Mouse (Mus musculus) adrenal gland, postnatal 25 days (tissue): Measurements from ENCODE around the gene Sorcs3. TPM values are rescaled to one million over a fixed set of nuclear protein-coding genes. Genes with fewer than 3 reads are reported as not detected.

Experiments
- DNase-seq: peaks from one replicate; pipeline ENCODE4 v3.0.0; 2021; ENCODE audit warnings: mixed read lengths
- total RNA-seq: library from RNA; stranded (reverse); gene quantifications from 2 replicates; pipeline ENCODE4 v1.2.3, GENCODE M21; 2021

Sorcs3 gene
- total RNA-seq, 1 experiment from 2014 or later, result 0.06 TPM

- no peak for DNase-seq
Measured at GRCm38 (mm10) chr19:48391551-48391950, 185.7 kb downstream of the Sorcs3 start.

DNA sequence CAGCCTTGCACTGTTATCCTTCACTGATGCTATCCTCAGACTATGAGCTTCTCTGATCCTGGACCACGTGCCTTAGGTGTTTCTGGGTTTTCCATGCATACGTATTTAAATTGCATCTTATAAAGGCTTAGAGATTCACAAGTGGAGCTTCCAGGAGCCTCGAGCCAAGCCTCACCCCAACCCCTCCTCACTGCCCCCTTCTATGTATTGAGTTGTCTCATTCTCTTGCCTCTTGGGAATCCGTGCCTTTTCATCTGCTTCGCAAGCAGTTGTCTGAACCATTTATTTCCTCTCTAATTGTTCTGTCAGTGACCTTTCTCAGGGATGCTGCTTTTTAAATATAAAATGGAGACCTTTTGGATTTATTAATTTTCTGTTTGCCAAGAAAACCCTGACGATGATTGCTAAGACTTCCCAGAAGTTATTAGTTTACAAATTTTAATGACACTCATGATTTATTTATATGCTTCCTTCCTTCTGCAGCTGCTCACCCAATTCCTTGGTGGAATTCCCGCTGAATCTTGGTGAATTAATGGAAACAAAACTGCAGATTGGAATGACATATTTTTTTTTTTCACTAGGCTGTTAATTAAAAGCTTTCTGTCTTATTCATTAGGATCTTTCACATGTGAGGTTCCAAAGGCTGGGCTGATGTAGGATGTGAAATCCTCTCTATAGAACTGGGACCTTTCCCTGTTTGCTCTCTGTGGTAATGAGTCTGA is 199.1 kb downstream of the Sorcs3 start:
- no peak for DNase-seq

DNA sequence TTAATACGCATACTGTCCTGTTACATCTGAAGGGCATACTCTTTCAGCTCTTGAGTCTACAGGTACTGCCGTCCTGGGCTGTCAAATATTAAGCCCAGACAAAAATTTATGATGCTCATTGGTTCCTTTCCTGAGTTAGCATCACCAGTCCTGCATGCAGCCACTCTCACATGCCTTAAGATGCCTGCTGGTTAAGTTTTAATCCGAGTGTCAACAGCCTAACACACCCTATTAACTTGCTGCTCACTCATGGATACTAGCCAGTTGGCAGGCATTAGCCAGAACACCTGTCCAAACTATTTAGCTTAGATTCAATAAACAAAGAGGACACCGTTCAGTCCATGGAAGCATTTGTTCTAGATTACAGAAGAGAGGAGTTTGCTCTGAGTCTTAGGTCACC is 202.4 kb downstream of the Sorcs3 start:
- DNase-seq, result no peak

DNA sequence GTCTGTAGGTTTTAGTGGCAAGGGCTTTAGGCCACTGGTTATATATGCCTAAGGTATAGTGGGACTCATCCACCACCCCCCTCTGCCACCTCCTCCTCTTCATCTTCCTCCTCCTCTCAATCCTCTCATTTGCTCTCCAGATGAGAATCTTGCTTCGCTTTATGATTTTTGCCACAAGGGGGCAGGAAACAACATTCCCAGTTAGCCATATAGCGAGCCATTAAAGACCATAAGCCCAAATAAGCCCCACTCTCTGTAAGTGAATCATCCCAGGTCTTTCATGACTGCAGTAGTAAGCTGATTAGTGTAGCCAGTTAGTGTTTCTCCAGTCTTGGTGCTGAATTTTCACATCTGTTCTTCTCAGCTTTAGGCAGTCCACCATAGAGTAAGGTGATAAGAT is 205.5 kb downstream of the Sorcs3 start:
- DNase-seq, result no peak

DNA sequence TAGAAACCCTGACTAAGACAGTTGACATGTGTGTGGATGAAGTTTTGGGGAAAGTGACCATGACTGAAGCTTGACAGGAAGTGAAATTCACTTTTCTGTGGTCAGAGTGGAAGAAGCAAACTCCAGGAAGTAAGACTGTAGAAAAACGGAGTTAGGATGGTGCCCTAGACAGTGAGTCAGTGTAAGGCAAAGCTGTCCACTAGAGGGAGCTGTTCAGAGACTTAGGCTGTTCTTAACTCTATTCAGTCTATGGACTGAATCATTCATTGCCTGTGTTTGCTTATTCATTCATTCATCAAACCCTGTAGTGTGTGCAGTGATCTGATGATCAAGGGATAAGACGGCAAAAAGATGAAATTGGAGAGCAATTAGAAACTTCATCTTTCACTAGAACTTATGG is 208.0 kb downstream of the Sorcs3 start:
- no peak for DNase-seq

DNA sequence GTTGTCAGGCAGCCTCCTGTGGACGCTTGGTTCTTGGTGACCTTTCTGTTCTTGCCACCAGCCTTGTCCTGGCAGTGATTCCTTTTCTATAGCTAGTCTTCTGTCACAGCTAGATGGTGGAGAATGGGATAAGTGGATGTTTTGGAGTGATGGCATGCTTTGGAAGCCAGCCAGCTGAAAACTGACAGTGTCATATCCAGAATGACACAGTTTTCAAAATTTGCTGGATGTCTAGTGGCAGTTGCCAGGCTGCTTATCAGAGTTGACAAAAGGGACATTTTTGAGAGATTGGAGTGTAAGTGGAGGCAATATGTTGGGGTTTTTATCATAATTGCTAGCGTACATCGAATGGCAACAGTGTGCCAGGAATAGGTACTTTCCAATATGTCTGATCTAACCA is 212.5 kb downstream of the Sorcs3 start:
- no peak for DNase-seq

DNA sequence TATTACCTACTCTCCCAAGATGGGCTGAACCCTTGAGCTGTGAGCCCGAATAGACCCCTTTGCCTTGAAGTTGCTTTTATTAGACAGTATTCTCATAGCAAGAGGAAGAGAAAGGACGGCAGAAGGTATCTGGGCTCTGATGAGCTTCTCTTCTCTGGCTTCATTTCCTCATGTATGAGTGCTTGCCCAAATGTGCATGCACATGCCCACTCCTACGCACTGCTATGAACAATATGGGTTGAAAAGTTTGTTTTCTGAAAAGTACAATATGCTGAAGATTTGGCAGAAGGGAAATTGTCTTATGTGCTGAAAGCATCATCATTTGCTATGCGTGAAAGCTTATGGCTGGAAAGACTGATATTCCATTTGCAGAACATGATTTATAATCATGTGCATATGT is 223.4 kb downstream of the Sorcs3 start:
- no peak for DNase-seq

DNA sequence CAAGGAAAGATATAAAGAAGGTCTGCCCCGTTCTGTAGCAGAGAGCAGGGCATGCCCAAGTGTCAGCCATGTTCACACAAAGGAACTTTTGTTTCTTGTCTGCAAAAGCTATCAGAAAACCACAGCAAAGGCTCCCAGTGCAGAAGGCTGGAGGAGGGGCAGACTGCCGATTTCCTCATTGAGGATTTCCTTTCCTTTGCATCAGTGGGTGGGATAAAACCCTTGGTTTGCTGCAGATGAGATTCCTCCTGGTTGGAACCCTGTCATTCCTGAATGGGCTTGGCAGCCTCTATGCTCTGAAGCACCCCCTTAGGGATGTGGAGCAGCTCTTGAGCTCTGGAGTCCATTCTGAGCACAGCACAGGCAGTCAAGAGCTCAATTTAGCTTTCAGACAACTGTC is 223.9 kb downstream of the Sorcs3 start:
- DNase-seq, result no peak

DNA sequence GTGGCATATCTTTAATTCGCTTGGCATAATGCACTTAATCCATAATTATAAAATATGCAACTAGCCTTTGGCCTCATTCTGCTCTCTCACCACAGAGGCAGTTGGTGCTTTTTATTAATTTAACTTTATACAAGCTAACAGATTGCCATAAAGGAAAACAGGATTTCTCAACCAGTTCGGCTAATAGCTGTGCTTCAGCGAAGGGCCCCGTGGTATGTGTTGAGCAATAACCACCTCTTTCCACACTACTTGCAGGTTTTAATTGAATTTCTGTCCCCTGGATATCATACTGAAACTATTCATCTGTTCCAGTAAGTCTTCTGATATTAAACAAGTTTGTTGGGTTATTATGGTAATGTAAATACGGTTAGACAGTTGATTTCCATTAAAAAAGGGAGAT is 224.5 kb downstream of the Sorcs3 start:
- no peak for DNase-seq

- DNase-seq, result no peak
Measured at GRCm38 (mm10) chr19:48438450-48438849, 232.6 kb downstream of the Sorcs3 start.

DNA sequence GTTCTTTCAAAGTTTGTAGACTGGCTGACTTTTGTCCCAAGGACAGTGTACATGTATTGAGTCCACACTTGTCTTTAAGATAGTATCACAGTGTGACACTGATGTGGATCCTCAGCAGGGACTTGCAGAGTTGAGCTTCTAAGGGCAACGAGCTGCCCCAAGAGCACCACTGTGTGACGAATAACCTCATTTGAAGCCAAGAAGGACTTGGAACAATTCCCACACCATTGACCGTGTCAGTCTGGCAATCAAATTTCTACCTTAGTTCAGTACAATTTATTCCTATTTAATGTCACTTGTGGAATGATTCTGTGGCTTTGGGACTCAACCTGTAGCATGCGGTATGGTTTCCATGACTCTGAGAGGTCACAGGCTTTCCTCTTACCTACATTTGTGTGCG is 255.3 kb downstream of the Sorcs3 start:
- DNase-seq, result no peak

- DNase-seq, result no peak
Measured at GRCm38 (mm10) chr19:48462426-48462825, 256.6 kb downstream of the Sorcs3 start.

DNA sequence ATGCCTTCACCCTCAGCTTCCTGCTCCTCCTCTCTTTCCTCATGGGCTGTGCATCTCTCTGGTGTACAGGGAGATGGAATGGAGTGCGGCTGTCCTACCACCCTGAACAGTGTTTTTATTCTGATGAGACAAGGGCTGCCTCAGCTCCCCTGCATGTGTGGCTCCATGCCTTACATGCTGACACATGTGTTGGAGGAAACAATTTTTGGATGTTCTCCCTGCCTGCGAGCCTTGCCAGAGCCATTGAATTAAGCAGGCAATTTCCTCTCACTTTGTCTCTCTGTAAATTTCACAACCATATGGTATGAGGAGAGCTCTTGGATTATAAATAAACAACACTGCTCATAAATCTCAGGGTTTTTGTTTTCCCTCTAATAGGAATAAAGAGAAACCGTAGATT is 257.7 kb downstream of the Sorcs3 start:
- no peak for DNase-seq

- DNase-seq, result no peak
Measured at GRCm38 (mm10) chr19:48467471-48467870, 261.6 kb downstream of the Sorcs3 start.

GRCm38 (mm10) chr19:48469791-48470410 is 264.1 kb downstream of the Sorcs3 start:
- no peak for DNase-seq

DNA sequence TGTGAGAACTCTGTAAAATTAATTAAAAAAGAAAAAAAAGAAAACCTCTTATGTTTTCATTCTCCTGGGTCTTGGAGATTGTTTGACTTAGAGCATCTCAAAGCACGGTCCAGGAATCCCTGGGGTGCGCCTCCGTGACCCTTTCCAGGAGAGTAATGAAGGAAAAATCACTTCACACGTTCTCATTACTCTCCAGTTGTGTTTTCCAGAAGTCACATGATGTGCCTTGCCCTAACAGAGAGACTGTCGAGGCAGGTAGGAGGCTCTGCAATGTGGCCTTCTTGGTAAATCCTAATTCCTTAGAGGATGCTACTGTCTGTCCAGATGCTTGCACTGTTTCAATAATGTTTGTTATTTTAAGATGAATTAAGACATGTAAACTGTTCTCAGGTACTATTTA is 266.1 kb downstream of the Sorcs3 start:
- DNase-seq, result no peak

GRCm38 (mm10) chr19:48475784-48476410 is 270.1 kb downstream of the Sorcs3 start:
- no peak for DNase-seq

DNA sequence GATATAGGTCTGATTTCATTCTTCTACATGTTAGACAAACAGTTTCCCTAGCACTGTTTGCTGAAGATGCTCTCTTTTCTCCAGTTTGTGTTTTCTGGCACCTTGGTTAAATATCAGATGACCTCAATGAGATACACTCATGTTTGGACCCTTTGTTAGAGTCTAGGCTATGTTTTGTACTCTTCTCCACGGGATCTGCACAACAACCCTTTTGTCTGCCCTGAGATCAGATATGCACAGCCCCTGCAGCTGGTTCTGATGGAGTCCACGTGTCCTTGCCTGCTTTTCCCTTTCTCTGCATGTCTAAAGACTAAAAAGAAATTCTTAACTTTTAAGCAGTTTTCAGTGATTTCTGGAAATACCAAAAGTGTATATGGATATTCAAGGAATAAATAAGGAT is 273.0 kb downstream of the Sorcs3 start:
- no peak for DNase-seq

- no peak for DNase-seq
Measured at GRCm38 (mm10) chr19:48482946-48483345, 277.1 kb downstream of the Sorcs3 start.

- DNase-seq, result no peak
Measured at GRCm38 (mm10) chr19:48491111-48491510, 285.3 kb downstream of the Sorcs3 start.

GRCm38 (mm10) chr19:48503896-48504620 is 298.2 kb downstream of the Sorcs3 start:
- DNase-seq, result no peak

GRCm38 (mm10) chr19:48523803-48524202 is 318.0 kb downstream of the Sorcs3 start:
- no peak for DNase-seq
